In the genomic region with DNA sequence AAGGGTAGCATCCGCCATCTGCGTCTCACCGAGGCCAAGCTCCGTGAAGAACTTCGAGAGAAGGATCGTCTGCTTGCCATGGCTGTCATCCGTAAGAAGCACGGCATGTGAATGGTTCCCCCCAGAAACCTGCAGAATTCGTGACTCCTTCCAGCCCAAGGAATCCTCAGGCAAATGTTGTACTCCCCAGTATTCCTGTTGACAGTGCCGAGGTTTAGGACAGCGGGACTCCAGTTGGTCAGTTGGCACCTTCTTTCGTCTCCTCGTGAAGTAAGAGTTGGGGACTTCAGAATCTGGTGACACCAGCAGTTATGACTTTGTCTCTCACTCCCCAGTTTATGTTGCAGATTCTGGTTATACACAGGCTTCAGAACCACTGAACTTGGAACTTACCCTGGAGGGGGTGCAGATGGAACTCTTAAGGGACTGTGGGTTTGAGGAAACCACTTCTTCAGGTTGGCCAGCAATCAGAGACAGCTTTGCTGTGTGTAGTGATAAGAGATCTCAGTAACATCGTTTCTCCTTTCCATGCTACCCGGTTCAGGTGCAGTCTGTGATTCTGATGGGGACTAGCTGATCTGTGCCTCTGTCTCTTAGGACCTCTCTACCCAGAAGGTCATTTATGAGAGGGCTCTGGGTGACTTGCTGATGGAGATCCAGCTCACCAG, we compare ENCODE assay signal across 8 mouse cellular contexts. TPM values are rescaled to one million over a fixed set of nuclear protein-coding genes. Genes with fewer than 3 reads are reported as not detected.
DNase-seq lines count a peak whose midpoint lies in the region; ATAC-seq and TF ChIP-seq lines count a peak whose summit lies in the region.

No protein-coding gene starts in this region.

- 0 out of 2 replicates have a peak, but pooled peaks cover 1% of the 10 kb centered on the region for H3K79me2 ChIP-seq in heart, adult 2 months (replicated peaks; ENCODE audit: control insufficient read depth, insufficient read depth, low read length)

- intact Hi-C loops in heart, adult 2 months (cut with DNase I): no loop called here

- peak overlapping the region; percentile 78 for H3K4me3 ChIP-seq in heart, adult 2 months
- H3K4me3 ChIP-seq in limb, embryonic 15.5 days: peak overlapping the region; percentile 86
- H3K4me3 ChIP-seq in stomach, postnatal 0 days (ENCODE audit: low read depth, low read length): peak overlapping the region; percentile 73

- peak overlapping the region; percentile 83 for H3K27ac ChIP-seq in heart, adult 2 months
- H3K27ac ChIP-seq in limb, embryonic 15.5 days: peak overlapping the region; percentile 90
- peak overlapping the region; percentile 91 for H3K27ac ChIP-seq in stomach, postnatal 0 days (replicated peaks)

- H3K4me1 ChIP-seq in heart, adult 2 months (ENCODE audit: control insufficient read depth, insufficient read depth, low read length): peaks cover 9% of the 10 kb centered on the region
- peaks cover 53% of the 10 kb centered on the region for H3K4me1 ChIP-seq in limb, embryonic 15.5 days
- peaks cover 2% of the 10 kb centered on the region; the same call in 1 of the 2 replicates for H3K4me1 ChIP-seq in stomach, postnatal 0 days (replicated peaks; ENCODE audit: control insufficient read depth, insufficient read depth)

- no peak for TF ChIP-seq CTCF in heart, adult 2 months (IDR thresholded peaks at IDR 0.05)
- no peak for TF ChIP-seq CTCF in stomach, postnatal 0 days (IDR thresholded peaks at IDR 0.05; ENCODE audit: low read depth)

- TF ChIP-seq EP300 in heart, adult 2 months (IDR thresholded peaks at IDR 0.05; ENCODE audit: insufficient read depth, low read depth, low read length): no peak
- no peak for TF ChIP-seq EP300 in stomach, postnatal 0 days (optimal IDR thresholded peaks at IDR 0.05)

- H3K36me3 ChIP-seq in heart, adult 2 months (ENCODE audit: control insufficient read depth, insufficient read depth, low read length): peaks cover 7% of the 10 kb centered on the region
- H3K36me3 ChIP-seq in limb, embryonic 15.5 days: peaks cover 6% of the 10 kb centered on the region
- no peaks in the 10 kb centered on the region for H3K36me3 ChIP-seq in stomach, postnatal 0 days (ENCODE audit: control insufficient read depth, insufficient read depth, low read length)

- DNase-seq in heart, adult 2 months: no peak
- DNase-seq in heart, adult 8-10 months (ENCODE audit: low spot score): no peak
- DNase-seq in thymus, postnatal 0 days (ENCODE audit: low spot score): peak; percentile 9
- no peak for DNase-seq in thymus, postnatal 36 days
- no peak for DNase-seq in stomach, postnatal 0 days (ENCODE audit: low spot score)
- DNase-seq in frontal cortex, postnatal 10 days (ENCODE audit: low spot score in 2 of 2): no peak
- DNase-seq in left cerebral cortex, adult 9 months (ENCODE audit: low spot score in 2 of 2): no peak

- H3K27me3 ChIP-seq in heart, adult 2 months (ENCODE audit: control insufficient read depth, insufficient read depth, low read length): no peaks in the 10 kb centered on the region
- H3K27me3 ChIP-seq in limb, embryonic 15.5 days: no peaks in the 10 kb centered on the region
- no peaks in the 10 kb centered on the region for H3K27me3 ChIP-seq in stomach, postnatal 0 days (ENCODE audit: control insufficient read depth, insufficient read depth, low read length)

- no peaks in the 10 kb centered on the region for H3K9me3 ChIP-seq in limb, embryonic 15.5 days
- H3K9me3 ChIP-seq in stomach, postnatal 0 days (ENCODE audit: control insufficient read depth, low read length): no peaks in the 10 kb centered on the region

- H3K4me2 ChIP-seq in limb, embryonic 15.5 days: peak overlapping the region; percentile 87
- H3K4me2 ChIP-seq in stomach, postnatal 0 days (replicated peaks; ENCODE audit: low read depth): peak overlapping the region; percentile 97

- 10% methylated on average over 15 of the region's 15 CpGs for WGBS in heart, adult 2 months
- 13% methylated on average over 15 of the region's 15 CpGs for WGBS in limb, embryonic 15.5 days
- 12% methylated on average over 15 of the region's 15 CpGs for WGBS in stomach, postnatal 0 days

- TF ChIP-seq POLR2A in heart, adult 2 months (IDR thresholded peaks at IDR 0.05; ENCODE audit: insufficient read depth, low read depth, low read length): no peak

- H3K9ac ChIP-seq in heart, adult 2 months (ENCODE audit: low read depth, low read length): peak overlapping the region; percentile 79
- peak overlapping the region; percentile 77 for H3K9ac ChIP-seq in limb, embryonic 15.5 days
- peak overlapping the region; percentile 79 for H3K9ac ChIP-seq in stomach, postnatal 0 days (ENCODE audit: low read length)

- ATAC-seq in limb, embryonic 15.5 days (ENCODE audit: insufficient number of reproducible peaks, low FRiP score, low TSS enrichment, low read depth): no peak
- no peak for ATAC-seq in stomach, postnatal 0 days (ENCODE audit: low FRiP score, low TSS enrichment)

RNA-seq across cellular contexts. Expression of gene Thap11, which starts 1.4 kb away (rescaled TPM):
- 10 to 100 TPM; 26.8 to 30.1 TPM for total RNA-seq in heart, adult 2 months (2021)
- 33.0 and 42.2 TPM in 2 replicates for polyA plus RNA-seq in heart, adult 2 months (2012; rRNA removed)
- total RNA-seq in heart, adult 8-10 months (2022): 10 to 100 TPM; 26.4 to 30.7 (median 28.0) TPM
- 55.4 and 56.2 TPM in 2 replicates for polyA plus RNA-seq in thymus, postnatal 0 days (2015; fragmentation: Nextera tagmentation; extraction: Ambion mirVana)
- polyA plus RNA-seq in limb, embryonic 15.5 days (2015; fragmentation: Nextera tagmentation; extraction: Ambion mirVana): 71.2 and 73.0 TPM in 2 replicates
- polyA plus RNA-seq in stomach, postnatal 0 days (2015; fragmentation: Nextera tagmentation; extraction: Ambion mirVana): 36.8 and 37.8 TPM in 2 replicates

RNA-seq across cellular contexts. Expression of gene Cenpt, which starts 3.2 kb away (rescaled TPM):
- 1 to 10 TPM; 2.3 to 2.7 TPM for total RNA-seq in heart, adult 2 months (2021)
- 6.0 and 6.4 TPM in 2 replicates for polyA plus RNA-seq in heart, adult 2 months (2012; rRNA removed)
- total RNA-seq in heart, adult 8-10 months (2022): 1 to 10 TPM; 2.0 to 2.6 (median 2.5) TPM
- polyA plus RNA-seq in thymus, postnatal 0 days (2015; fragmentation: Nextera tagmentation; extraction: Ambion mirVana): 25.1 and 28.2 TPM in 2 replicates
- polyA plus RNA-seq in limb, embryonic 15.5 days (2015; fragmentation: Nextera tagmentation; extraction: Ambion mirVana): 42.3 and 44.7 TPM in 2 replicates
- polyA plus RNA-seq in stomach, postnatal 0 days (2015; fragmentation: Nextera tagmentation; extraction: Ambion mirVana): 14.2 and 15.1 TPM in 2 replicates

RNA-seq across cellular contexts. Expression of gene Nutf2, which starts 4.1 kb away (rescaled TPM):
- 10 to 100 TPM; 35.5 to 39.8 TPM for total RNA-seq in heart, adult 2 months (2021)
- 56.1 and 67.7 TPM in 2 replicates for polyA plus RNA-seq in heart, adult 2 months (2012; rRNA removed)
- total RNA-seq in heart, adult 8-10 months (2022): 10 to 100 TPM; 16.4 to 44.3 (median 30.6) TPM
- 169 and 192 TPM in 2 replicates for polyA plus RNA-seq in thymus, postnatal 0 days (2015; fragmentation: Nextera tagmentation; extraction: Ambion mirVana)
- polyA plus RNA-seq in limb, embryonic 15.5 days (2015; fragmentation: Nextera tagmentation; extraction: Ambion mirVana): 195 and 202 TPM in 2 replicates
- 83.5 and 103 TPM in 2 replicates for polyA plus RNA-seq in stomach, postnatal 0 days (2015; fragmentation: Nextera tagmentation; extraction: Ambion mirVana)

RNA-seq across cellular contexts. Expression of gene Edc4, which starts 24.4 kb away (rescaled TPM):
- total RNA-seq in heart, adult 2 months (2021): 10 to 100 TPM; 23.2 to 25.4 TPM
- 42.4 and 47.6 TPM in 2 replicates for polyA plus RNA-seq in heart, adult 2 months (2012; rRNA removed)
- total RNA-seq in heart, adult 8-10 months (2022): 10 to 100 TPM; 23.6 to 25.6 (median 24.2) TPM
- polyA plus RNA-seq in thymus, postnatal 0 days (2015; fragmentation: Nextera tagmentation; extraction: Ambion mirVana): 35.6 and 39.0 TPM in 2 replicates
- 47.3 and 49.5 TPM in 2 replicates for polyA plus RNA-seq in limb, embryonic 15.5 days (2015; fragmentation: Nextera tagmentation; extraction: Ambion mirVana)
- polyA plus RNA-seq in stomach, postnatal 0 days (2015; fragmentation: Nextera tagmentation; extraction: Ambion mirVana): 13.7 and 14.8 TPM in 2 replicates

RNA-seq across cellular contexts. Expression of gene Tsnaxip1, which starts 28.8 kb away (rescaled TPM):
- not detected for total RNA-seq in heart, adult 2 months (2021)
- polyA plus RNA-seq in heart, adult 2 months (2012; rRNA removed): 0.20 TPM in 1 of 2 replicates, not detected in the other
- not detected for total RNA-seq in heart, adult 8-10 months (2022)
- 0.10 and 0.18 TPM in 2 replicates for polyA plus RNA-seq in thymus, postnatal 0 days (2015; fragmentation: Nextera tagmentation; extraction: Ambion mirVana)
- polyA plus RNA-seq in limb, embryonic 15.5 days (2015; fragmentation: Nextera tagmentation; extraction: Ambion mirVana): 0.28 and 0.47 TPM in 2 replicates
- polyA plus RNA-seq in stomach, postnatal 0 days (2015; fragmentation: Nextera tagmentation; extraction: Ambion mirVana): not detected in 2 replicates
